Mouse (Mus musculus) lung, adult 18-20 months (tissue): ENCODE results near the gene Zfp266.

Experiments
- DNase-seq, 2 experiments: peaks; one replicate each; pipeline ENCODE4 v3.0.0; 2022; ENCODE audit warnings: mixed read lengths in 2 of 2

The Zfp266 gene

GRCm38 (mm10) chr9:20491858-20492526, 29.2 kb downstream of the Zfp266 start:
- DNase-seq, result no peak

GRCm38 (mm10) chr9:20489536-20489935, 31.7 kb downstream of the Zfp266 start:
- DNase-seq, result no peak

- DNase-seq, result no peak
Observed at GRCm38 (mm10) chr9:20479396-20479795, 41.8 kb downstream of the Zfp266 start.

GRCm38 (mm10) chr9:20476632-20477031, 44.6 kb downstream of the Zfp266 start:
- no peak for DNase-seq

GRCm38 (mm10) chr9:20466761-20467442, 54.3 kb downstream of the Zfp266 start:
- DNase-seq, result peak; percentile 16 to 61

GRCm38 (mm10) chr9:20459377-20460317, 61.6 kb downstream of the Zfp266 start, which contains the start of gene Zfp26:
Gene Zfp26, minus strand, starts transcription at chr9:20460162.
- DNase-seq, result peak; percentile 83 to 86

GRCm38 (mm10) chr9:20453647-20454046, 67.6 kb downstream of the Zfp266 start:
- DNase-seq, result no peak

GRCm38 (mm10) chr9:20451493-20451892, 69.7 kb downstream of the Zfp266 start:
- no peak for DNase-seq
